Mouse (Mus musculus) liver, embryonic 15.5 days (tissue): ENCODE results near the gene Iqca. TPM values are rescaled to one million over a fixed set of nuclear protein-coding genes. Genes with fewer than 3 reads are reported as not detected.

Experiments
- ATAC-seq: fragments of 200-750 bp; cut with Nextera tagmentation; 2 replicates; pipeline ENCODE4 v1.8.0; 2017; ENCODE audit warnings: moderate number of reproducible peaks, mild to moderate bottlenecking, moderate library complexity; ENCODE audit not compliant: insufficient read depth
- H3K27ac ChIP-seq: fragments of 300-500 bp; sonication (generic); replicated peaks from 2 replicates; pipeline ENCODE4 v1.5.1; 2015; ENCODE audit warnings: mild to moderate bottlenecking, inconsistent platforms
- H3K27me3 ChIP-seq: fragments of 300-500 bp; sonication (generic); 2 replicates; pipeline ENCODE4 v1.6.1; 2015; ENCODE audit warnings: mild to moderate bottlenecking, inconsistent platforms
- H3K36me3 ChIP-seq: fragments of 300-500 bp; sonication (generic); replicated peaks from 2 replicates; pipeline ENCODE4 v1.6.1; 2015; ENCODE audit warnings: moderate library complexity, mild to moderate bottlenecking, inconsistent platforms
- H3K4me1 ChIP-seq: fragments of 300-500 bp; sonication (generic); replicated peaks from 2 replicates; pipeline ENCODE4 v1.6.1; 2015; ENCODE audit warnings: inconsistent platforms
- H3K4me2 ChIP-seq: fragments of 300-500 bp; sonication (generic); 2 replicates; pipeline ENCODE4 v1.6.1; 2015; ENCODE audit warnings: moderate library complexity, mild to moderate bottlenecking, inconsistent platforms
- H3K4me3 ChIP-seq: fragments of 300-500 bp; sonication (generic); replicated peaks from 2 replicates; pipeline ENCODE4 v1.5.1; 2015; ENCODE audit warnings: mild to moderate bottlenecking, inconsistent platforms
- H3K9ac ChIP-seq: fragments of 300-500 bp; sonication (generic); 2 replicates; pipeline ENCODE4 v1.6.1; 2015; ENCODE audit warnings: moderate library complexity, mild to moderate bottlenecking, inconsistent platforms
- H3K9me3 ChIP-seq: fragments of 300-500 bp; sonication (generic); replicated peaks from 2 replicates; pipeline ENCODE4 v1.6.1; 2016; ENCODE audit warnings: inconsistent platforms
- WGBS: fragments of 180-500 bp; shearing (Covaris S2); methylation state at CpG from one replicate; pipeline ENCODE4 v1.1.7; 2015; ENCODE audit warnings: mixed read lengths; ENCODE audit not compliant: insufficient replicate concordance; 5-methylcytosine and 5-hydroxymethylcytosine counted together
- polyA plus RNA-seq: library from polyadenylated mRNA; unstranded; fragments of >200 nt; fragmentation: Nextera tagmentation; extraction: Ambion mirVana; gene quantifications from 2 replicates; pipeline ENCODE4 v1.2.1, GENCODE M21; 2015

The Iqca gene
- polyA plus RNA-seq, 1 experiment from 2014 or later, result 0.17 TPM

DNA sequence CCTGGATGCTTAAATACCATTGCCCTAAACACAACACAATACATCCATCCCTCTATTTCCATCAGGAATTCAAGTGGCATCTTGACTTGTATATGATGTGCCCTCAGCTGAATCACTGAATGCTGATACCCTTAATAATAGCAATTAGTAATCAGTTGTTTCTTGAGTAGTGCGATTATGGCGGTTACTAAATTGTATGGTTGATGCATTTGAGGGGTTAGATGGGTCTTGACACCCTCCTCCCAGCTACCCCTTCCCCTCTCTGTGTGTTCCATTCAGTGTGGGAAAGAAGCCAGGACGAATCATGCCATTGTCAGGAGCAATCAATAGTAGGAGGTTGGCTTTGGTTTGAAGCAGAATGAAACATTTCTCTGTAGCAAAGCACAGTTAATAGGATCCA, 144.0 kb downstream of the Iqca start:
- Histone ChIP-seq H3K9ac (no peak overlapping the region), H3K4me2 (no peak overlapping the region), H3K27me3 (no peaks in the 10 kb centered on the region; the same call in 1 of the 2 replicates), H3K4me3 (no peak overlapping the region), H3K9me3 (no peaks in the 10 kb centered on the region), H3K4me1 (no peaks in the 10 kb centered on the region), H3K36me3 (no peaks in the 10 kb centered on the region), H3K27ac (no peak overlapping the region)
- 60% methylated on average over 3 of the region's 3 CpGs for WGBS
- no peak for ATAC-seq

DNA sequence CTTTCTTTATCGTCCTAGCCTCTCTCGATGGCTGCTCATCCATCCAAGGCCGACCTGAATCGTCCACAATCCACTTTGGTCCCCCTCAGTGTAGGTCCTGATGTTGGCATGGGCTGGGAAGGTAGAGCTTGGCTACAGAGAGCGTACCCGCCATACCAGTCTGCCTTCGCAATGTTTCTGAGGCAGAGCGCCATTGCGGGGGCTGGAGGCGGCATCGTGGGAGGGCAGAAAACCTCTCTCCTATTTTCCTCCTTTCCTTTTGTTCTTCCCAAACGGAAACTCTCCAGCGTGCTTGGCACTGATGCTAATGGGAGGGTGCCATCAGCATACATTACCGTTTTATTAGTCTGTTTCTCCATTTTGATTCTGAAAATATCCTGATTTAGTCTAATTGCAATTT, 146.5 kb downstream of the Iqca start:
- Histone ChIP-seq H3K4me2 (no peak overlapping the region), H3K9ac (no peak overlapping the region), H3K36me3 (no peaks in the 10 kb centered on the region), H3K27me3 (no peaks in the 10 kb centered on the region; the same call in 1 of the 2 replicates), H3K4me3 (no peak overlapping the region), H3K4me1 (no peaks in the 10 kb centered on the region), H3K27ac (no peak overlapping the region), H3K9me3 (no peaks in the 10 kb centered on the region)
- WGBS, result 57% methylated on average over 14 of the region's 14 CpGs
- no peak for ATAC-seq

DNA sequence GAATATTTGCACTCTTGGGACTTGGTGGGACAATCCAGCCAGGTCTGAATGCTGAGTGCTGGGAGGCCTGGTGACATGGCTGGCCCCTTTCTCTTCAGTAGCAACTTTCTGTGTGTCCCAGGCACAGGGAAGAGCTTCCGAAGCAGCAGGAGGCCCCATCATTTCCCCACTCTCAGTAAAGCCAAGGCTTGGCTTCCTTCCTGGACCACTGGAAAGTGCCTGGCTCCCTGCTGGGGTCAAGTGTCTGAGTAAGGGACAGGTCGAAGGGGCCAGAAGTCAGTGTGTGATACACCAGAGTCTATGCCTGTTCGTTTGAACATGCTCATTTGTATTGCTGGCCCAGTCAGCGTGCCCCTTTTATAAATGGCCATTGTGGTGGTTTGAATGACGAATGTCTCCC, 152.2 kb downstream of the Iqca start:
- ATAC-seq, result no peak
- H3K27me3 ChIP-seq, result no peaks in the 10 kb centered on the region
- WGBS, result 44% methylated on average over 5 of the region's 5 CpGs
- H3K9me3 ChIP-seq, result no peaks in the 10 kb centered on the region
- no peak overlapping the region for H3K4me2 ChIP-seq
- no peak overlapping the region for H3K4me3 ChIP-seq
- H3K27ac ChIP-seq, result no peak overlapping the region
- H3K36me3 ChIP-seq, result no peaks in the 10 kb centered on the region
- H3K4me1 ChIP-seq, result no peaks in the 10 kb centered on the region
- H3K9ac ChIP-seq, result no peak overlapping the region

GRCm38 (mm10) chr1:89999858-90000257, 153.3 kb downstream of the Iqca start:
- H3K4me1 ChIP-seq, result no peaks in the 10 kb centered on the region
- ATAC-seq, result no peak
- H3K4me3 ChIP-seq, result no peak overlapping the region
- no peak overlapping the region for H3K9ac ChIP-seq
- no peaks in the 10 kb centered on the region for H3K9me3 ChIP-seq
- WGBS, result 59% methylated on average over 3 of the region's 3 CpGs
- no peak overlapping the region for H3K4me2 ChIP-seq
- no peaks in the 10 kb centered on the region for H3K36me3 ChIP-seq
- no peaks in the 10 kb centered on the region for H3K27me3 ChIP-seq
- H3K27ac ChIP-seq, result no peak overlapping the region

GRCm38 (mm10) chr1:89998696-89999095, 154.5 kb downstream of the Iqca start:
- Histone ChIP-seq H3K9ac (no peak overlapping the region), H3K4me2 (no peak overlapping the region), H3K4me1 (no peaks in the 10 kb centered on the region), H3K4me3 (no peak overlapping the region), H3K36me3 (no peaks in the 10 kb centered on the region), H3K27me3 (peaks cover 8% of the 10 kb centered on the region), H3K9me3 (no peaks in the 10 kb centered on the region), H3K27ac (no peak overlapping the region)
- no peak for ATAC-seq
- WGBS, result 61% methylated on average over 2 of the region's 2 CpGs

DNA sequence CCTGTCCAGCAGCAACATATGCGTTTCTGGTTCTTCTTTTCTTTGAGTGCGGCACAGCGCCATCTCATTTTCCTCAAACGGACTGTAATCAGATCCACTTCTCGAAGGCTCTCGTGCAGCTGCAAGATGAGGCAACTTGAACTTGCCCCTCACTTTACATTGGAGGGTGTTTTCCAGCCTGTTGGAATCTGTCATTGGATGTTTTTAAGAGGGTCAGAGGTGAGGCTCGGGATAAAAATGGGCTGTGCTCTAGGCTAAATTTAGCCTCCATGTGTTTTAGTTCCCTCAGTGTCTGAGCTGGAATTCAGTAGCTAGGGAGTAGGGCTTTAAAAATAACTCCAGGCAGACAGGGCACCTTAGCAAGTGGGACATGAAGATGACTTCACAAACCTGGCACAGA, 155.1 kb downstream of the Iqca start:
- no peak overlapping the region for H3K9ac ChIP-seq
- no peaks in the 10 kb centered on the region for H3K36me3 ChIP-seq
- ATAC-seq, result no peak
- H3K4me2 ChIP-seq, result no peak overlapping the region
- H3K4me3 ChIP-seq, result no peak overlapping the region
- H3K27me3 ChIP-seq, result peaks cover 14% of the 10 kb centered on the region
- WGBS, result 53% methylated on average over 7 of the region's 7 CpGs
- no peaks in the 10 kb centered on the region for H3K9me3 ChIP-seq
- no peak overlapping the region for H3K27ac ChIP-seq
- H3K4me1 ChIP-seq, result no peaks in the 10 kb centered on the region

DNA sequence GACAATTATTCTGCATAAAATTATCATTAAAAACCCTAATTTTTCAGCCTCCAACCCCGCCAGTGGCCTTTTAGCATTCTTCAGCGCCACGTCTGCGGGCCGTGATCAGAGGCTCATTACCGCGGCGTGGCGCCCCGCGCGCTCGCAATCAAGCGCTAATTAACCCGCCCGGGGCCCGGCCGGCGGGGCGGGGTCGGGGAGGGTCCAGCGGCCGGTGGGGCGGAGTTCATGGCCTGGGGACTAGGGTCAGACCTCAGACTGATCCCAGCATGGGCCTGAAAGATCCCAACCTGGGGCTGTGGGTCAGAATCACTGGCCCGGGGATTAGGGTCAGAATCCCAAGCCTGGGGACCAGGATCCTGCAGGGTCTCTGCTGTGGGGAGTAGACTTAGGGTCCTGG, 160.9 kb downstream of the Iqca start:
- no peak overlapping the region; the same call in 1 of the 2 replicates for H3K4me2 ChIP-seq
- no peak overlapping the region for H3K4me3 ChIP-seq
- 4% methylated on average over 25 of the region's 25 CpGs for WGBS
- H3K27ac ChIP-seq, result no peak overlapping the region
- no peaks in the 10 kb centered on the region for H3K36me3 ChIP-seq
- no peak for ATAC-seq
- H3K9me3 ChIP-seq, result no peaks in the 10 kb centered on the region
- H3K4me1 ChIP-seq, result no peaks in the 10 kb centered on the region
- H3K27me3 ChIP-seq, result peaks cover 50% of the 10 kb centered on the region
- H3K9ac ChIP-seq, result no peak overlapping the region

Other genes starting within 250 kb of the Iqca start
- gene Gbx2, start 222.2 kb downstream of the Iqca start, polyA plus RNA-seq, result 0.50 and 0.67 TPM in 2 replicates
- gene Asb18, start 138.7 kb downstream of the Iqca start, polyA plus RNA-seq, result not detected in 2 replicates
- 1.5 and 1.7 TPM in 2 replicates for gene Ackr3, start 50.6 kb upstream of the Iqca start, polyA plus RNA-seq